Mouse (Mus musculus) neural tube, embryonic 14.5 days (tissue): ENCODE results near the gene Dclk1. TPM values are rescaled to one million over a fixed set of nuclear protein-coding genes. Genes with fewer than 3 reads are reported as not detected.

Source experiments
- ATAC-seq: fragments of 200-750 bp; cut with Nextera tagmentation; 2 replicates; pipeline ENCODE4 v1.8.0; 2017; ENCODE audit warnings: low read depth, mild to moderate bottlenecking, moderate TSS enrichment, moderate library complexity
- H3K27ac ChIP-seq: fragments of 300-500 bp; sonication (generic); 2 replicates; pipeline ENCODE4 v1.5.1; 2014; ENCODE audit warnings: low read depth, mild to moderate bottlenecking, control low read depth, low read length, moderate library complexity, mixed read lengths
- H3K27me3 ChIP-seq: fragments of 300-500 bp; sonication (generic); 2 replicates; pipeline ENCODE4 v1.6.1; 2014; ENCODE audit warnings: low read length; ENCODE audit not compliant: control insufficient read depth, insufficient read depth
- H3K36me3 ChIP-seq: fragments of 300-500 bp; sonication (generic); 2 replicates; pipeline ENCODE4 v1.6.1; 2014; ENCODE audit warnings: low read length, mixed read lengths; ENCODE audit not compliant: control insufficient read depth, insufficient read depth
- H3K4me1 ChIP-seq: fragments of 300-500 bp; sonication (generic); 2 replicates; pipeline ENCODE4 v1.6.1; 2014; ENCODE audit warnings: low read length; ENCODE audit not compliant: control insufficient read depth, insufficient read depth
- H3K4me2 ChIP-seq: fragments of 300-500 bp; sonication (generic); 2 replicates; pipeline ENCODE4 v1.6.1; 2014; ENCODE audit warnings: mild to moderate bottlenecking, low read depth, low read length, control low read depth
- H3K4me3 ChIP-seq: fragments of 300-500 bp; sonication (generic); 2 replicates; pipeline ENCODE4 v1.5.1; 2014; ENCODE audit warnings: low read depth, low read length, control low read depth, mixed read lengths
- H3K9ac ChIP-seq: fragments of 300-500 bp; sonication (generic); replicated peaks from 2 replicates; pipeline ENCODE4 v1.6.1; 2014; ENCODE audit warnings: low read depth, mild to moderate bottlenecking, control low read depth, low read length, mixed read lengths
- H3K9me3 ChIP-seq: fragments of 300-500 bp; sonication (generic); 2 replicates; pipeline ENCODE4 v1.6.1; 2016; ENCODE audit warnings: low read length; ENCODE audit not compliant: control insufficient read depth
- WGBS: fragments of 180-500 bp; shearing (Covaris S2); extraction: QIAGEN DNeasy Blood & Tissue Kit; methylation state at CpG from one replicate; pipeline ENCODE4 v1.1.7; 2014; 5-methylcytosine and 5-hydroxymethylcytosine counted together
- polyA plus RNA-seq: library from polyadenylated mRNA; unstranded; fragments of >200 nt; fragmentation: Nextera tagmentation; extraction: Ambion mirVana; gene quantifications from 2 replicates; pipeline ENCODE4 v1.2.1, GENCODE M21; 2014

Gene Dclk1
- polyA plus RNA-seq, 1 experiment from 2014 or later: 297 TPM

- no peak for ATAC-seq
- Histone ChIP-seq H3K27ac (no peak overlapping the region), H3K9me3 (no peaks in the 10 kb centered on the region), H3K4me2 (no peak overlapping the region), H3K9ac (no peak overlapping the region), H3K36me3 (no peaks in the 10 kb centered on the region), H3K27me3 (no peaks in the 10 kb centered on the region), H3K4me1 (peaks cover 5% of the 10 kb centered on the region; the same call in 1 of the 2 replicates), H3K4me3 (no peak overlapping the region)
- WGBS: 60% methylated on average over 4 of the region's 4 CpGs
Observed at GRCm38 (mm10) chr3:55574003-55574402, 331.8 kb downstream of the Dclk1 start.

DNA sequence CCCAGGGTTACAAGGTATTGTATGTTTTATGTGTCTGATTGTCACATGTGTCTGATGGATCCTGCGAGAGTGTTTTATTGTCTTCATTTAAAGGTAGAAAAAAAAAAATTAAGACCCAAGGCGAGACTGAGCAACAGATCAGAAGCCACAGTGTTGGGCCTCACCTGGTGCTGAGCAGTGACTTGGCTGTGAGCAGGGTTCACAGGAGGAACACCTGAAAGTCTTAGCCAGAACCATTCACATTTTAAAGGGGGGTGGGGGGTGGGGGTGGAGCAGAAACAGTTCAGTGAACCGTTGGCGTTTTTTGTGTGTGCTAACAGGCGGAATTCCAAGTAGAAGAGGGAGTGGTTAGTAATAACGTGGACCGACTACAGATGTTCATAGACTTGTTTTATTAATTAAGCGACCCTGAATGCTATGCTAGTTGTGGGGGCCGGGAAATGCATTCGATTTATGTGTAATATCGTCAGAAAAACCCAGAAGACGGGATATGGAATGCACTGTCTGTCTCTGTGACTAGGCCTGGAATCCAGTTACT, 345.3 kb downstream of the Dclk1 start:
- Histone ChIP-seq H3K27ac (no peak overlapping the region; the same call in 1 of the 2 replicates), H3K4me1 (peaks cover 14% of the 10 kb centered on the region), H3K9me3 (no peaks in the 10 kb centered on the region), H3K36me3 (no peaks in the 10 kb centered on the region), H3K27me3 (no peaks in the 10 kb centered on the region), H3K4me2 (no peak overlapping the region; the same call in 1 of the 2 replicates), H3K4me3 (no peak overlapping the region), H3K9ac (no peak overlapping the region)
- peak; percentile 32; the same call in 1 of the 2 replicates for ATAC-seq
- WGBS: 24% methylated on average over 12 of the region's 12 CpGs

- Histone ChIP-seq H3K9ac (peak overlapping the region; percentile 32), H3K4me2 (no peak overlapping the region; the same call in 1 of the 2 replicates), H3K36me3 (no peaks in the 10 kb centered on the region), H3K27ac (peak overlapping the region; percentile 70), H3K4me1 (peaks cover 14% of the 10 kb centered on the region), H3K4me3 (no peak overlapping the region), H3K27me3 (no peaks in the 10 kb centered on the region), H3K9me3 (no peaks in the 10 kb centered on the region)
- peak; percentile 77 for ATAC-seq
- WGBS: 8% methylated on average over 12 of the region's 12 CpGs
Observed at GRCm38 (mm10) chr3:55587972-55588946, 346.1 kb downstream of the Dclk1 start.

Other genes starting within 250 kb of the Dclk1 start
- gene Ccna1, start 186.9 kb upstream of the Dclk1 start, polyA plus RNA-seq: 0.70 and 1.1 TPM in 2 replicates
- gene Spg20, start 130.3 kb upstream of the Dclk1 start, polyA plus RNA-seq: 15.8 and 19.6 TPM in 2 replicates
- gene Ccdc169, start 105.0 kb upstream of the Dclk1 start, polyA plus RNA-seq: 0.11 and 0.18 TPM in 2 replicates
- 0.08 TPM in 1 of 2 replicates, not detected in the other for gene Sohlh2, start 60.3 kb upstream of the Dclk1 start, polyA plus RNA-seq
- not detected in 2 replicates for gene Gm21954, start 229.8 kb downstream of the Dclk1 start, polyA plus RNA-seq